Mouse (Mus musculus) lung, embryonic 14.5 days (tissue): Measurements from ENCODE around the gene Olfml3. TPM values are rescaled to one million over a fixed set of nuclear protein-coding genes. Genes with fewer than 3 reads are reported as not detected.

Experiments used
- ATAC-seq: fragments of 200-750 bp; cut with Nextera tagmentation; 2 replicates; pipeline ENCODE4 v1.8.0; 2017; ENCODE audit warnings: mild to moderate bottlenecking, moderate TSS enrichment, moderate library complexity; ENCODE audit not compliant: insufficient read depth
- DNase-seq: peaks from one replicate; pipeline ENCODE4 v3.0.0-alpha.2; 2015
- H3K27ac ChIP-seq: fragments of 300-500 bp; sonication (generic); 2 replicates; pipeline ENCODE4 v1.5.1; 2014; ENCODE audit warnings: low read depth, mild to moderate bottlenecking, moderate library complexity
- H3K27me3 ChIP-seq: fragments of 300-500 bp; sonication (generic); 2 replicates; pipeline ENCODE4 v1.6.1; 2014; ENCODE audit warnings: low read length, control low read depth; ENCODE audit not compliant: insufficient read depth
- H3K36me3 ChIP-seq: fragments of 300-500 bp; sonication (generic); 2 replicates; pipeline ENCODE4 v1.6.1; 2014; ENCODE audit warnings: control low read depth; ENCODE audit not compliant: insufficient read depth
- H3K4me1 ChIP-seq: fragments of 300-500 bp; sonication (generic); 2 replicates; pipeline ENCODE4 v1.6.1; 2014; ENCODE audit warnings: antibody characterized with exemption, control low read depth; ENCODE audit not compliant: insufficient read depth
- H3K4me2 ChIP-seq: fragments of 300-500 bp; sonication (generic); 2 replicates; pipeline ENCODE4 v1.6.1; 2014; ENCODE audit warnings: mild to moderate bottlenecking
- H3K4me3 ChIP-seq: fragments of 300-500 bp; sonication (generic); 2 replicates; pipeline ENCODE4 v1.5.1; 2014; ENCODE audit warnings: low read depth, low read length
- H3K9ac ChIP-seq: fragments of 300-500 bp; sonication (generic); 2 replicates; pipeline ENCODE4 v1.6.1; 2014
- H3K9me3 ChIP-seq: fragments of 300-500 bp; sonication (generic); 2 replicates; pipeline ENCODE4 v1.6.1; 2016; ENCODE audit warnings: low read depth, low read length, control low read depth
- CTCF ChIP-seq: IDR thresholded peaks from 2 replicates; pipeline ENCODE4 v1.5.1; 2016; ENCODE audit warnings: antibody characterized with exemption, low read depth
- WGBS: fragments of 180-500 bp; shearing (Covaris S2); extraction: QIAGEN DNeasy Blood & Tissue Kit; methylation state at CpG from one replicate; pipeline ENCODE4 v1.1.7; 2014; 5-methylcytosine and 5-hydroxymethylcytosine counted together
- polyA plus RNA-seq: library from polyadenylated mRNA; unstranded; fragments of >200 nt; fragmentation: Nextera tagmentation; extraction: Ambion mirVana; gene quantifications from 2 replicates; pipeline ENCODE4 v1.2.1, GENCODE M21; 2014

Olfml3 gene
- polyA plus RNA-seq, 1 experiment from 2014 or later = 79.0 TPM

DNA sequence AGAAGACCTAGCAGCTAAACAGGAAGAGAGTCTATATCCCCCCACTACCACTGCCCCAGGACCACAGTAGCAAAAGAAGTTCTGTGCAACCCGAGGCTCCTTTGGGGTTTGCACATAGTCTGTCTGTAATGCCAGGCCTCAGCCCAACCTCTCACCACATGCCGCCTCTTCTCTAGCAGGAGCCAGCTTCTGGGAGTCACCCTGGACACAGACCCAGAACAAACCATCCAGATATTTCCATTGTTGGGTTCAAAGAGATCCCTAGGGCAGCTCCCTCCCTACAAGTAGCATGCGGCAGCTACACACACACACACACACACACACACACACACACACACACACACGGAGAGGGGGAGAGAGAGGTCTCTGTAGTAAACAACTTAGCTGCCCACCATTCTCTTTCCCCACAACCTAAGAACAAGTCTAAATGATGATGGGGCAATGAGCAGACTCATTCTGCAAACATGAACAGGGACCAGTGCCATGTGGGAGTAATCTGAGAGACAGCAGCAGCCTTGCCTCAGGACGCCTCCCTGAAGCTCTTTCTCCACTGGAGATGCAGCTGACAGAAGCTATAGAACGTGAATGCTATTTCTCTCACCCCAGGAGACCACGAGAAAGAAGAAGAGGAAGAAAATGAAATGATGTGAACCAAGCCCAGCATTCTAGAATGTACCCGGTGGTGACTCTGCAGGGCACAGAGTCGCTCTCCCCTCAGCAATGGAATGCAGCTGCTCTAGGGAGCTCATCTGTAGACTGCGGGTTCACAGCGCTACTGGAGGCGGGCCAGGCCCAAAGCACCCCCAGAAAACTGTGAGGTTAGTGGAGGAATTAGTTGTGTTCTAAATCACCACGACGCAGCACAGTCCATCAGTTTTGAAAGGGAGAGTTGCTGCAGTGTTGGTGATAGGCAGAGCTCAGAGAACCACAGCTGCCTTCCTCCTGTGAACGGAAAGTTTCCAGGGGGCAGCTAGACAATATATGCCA lies 20.7 kb downstream of the Olfml3 start:
- H3K36me3 ChIP-seq = no peaks in the 10 kb centered on the region
- ATAC-seq (peak; percentile 63), DNase-seq (peak; percentile 51)
- H3K27me3 ChIP-seq = no peaks in the 10 kb centered on the region
- H3K9ac ChIP-seq = no peak overlapping the region
- no peak for TF ChIP-seq CTCF
- no peak overlapping the region for H3K4me2 ChIP-seq
- 39% methylated on average over 15 of the region's 15 CpGs for WGBS
- peaks cover 12% of the 10 kb centered on the region; the same call in 1 of the 2 replicates for H3K4me1 ChIP-seq
- peak overlapping the region; percentile 81 for H3K27ac ChIP-seq
- H3K9me3 ChIP-seq = no peaks in the 10 kb centered on the region
- H3K4me3 ChIP-seq = no peak overlapping the region

DNA sequence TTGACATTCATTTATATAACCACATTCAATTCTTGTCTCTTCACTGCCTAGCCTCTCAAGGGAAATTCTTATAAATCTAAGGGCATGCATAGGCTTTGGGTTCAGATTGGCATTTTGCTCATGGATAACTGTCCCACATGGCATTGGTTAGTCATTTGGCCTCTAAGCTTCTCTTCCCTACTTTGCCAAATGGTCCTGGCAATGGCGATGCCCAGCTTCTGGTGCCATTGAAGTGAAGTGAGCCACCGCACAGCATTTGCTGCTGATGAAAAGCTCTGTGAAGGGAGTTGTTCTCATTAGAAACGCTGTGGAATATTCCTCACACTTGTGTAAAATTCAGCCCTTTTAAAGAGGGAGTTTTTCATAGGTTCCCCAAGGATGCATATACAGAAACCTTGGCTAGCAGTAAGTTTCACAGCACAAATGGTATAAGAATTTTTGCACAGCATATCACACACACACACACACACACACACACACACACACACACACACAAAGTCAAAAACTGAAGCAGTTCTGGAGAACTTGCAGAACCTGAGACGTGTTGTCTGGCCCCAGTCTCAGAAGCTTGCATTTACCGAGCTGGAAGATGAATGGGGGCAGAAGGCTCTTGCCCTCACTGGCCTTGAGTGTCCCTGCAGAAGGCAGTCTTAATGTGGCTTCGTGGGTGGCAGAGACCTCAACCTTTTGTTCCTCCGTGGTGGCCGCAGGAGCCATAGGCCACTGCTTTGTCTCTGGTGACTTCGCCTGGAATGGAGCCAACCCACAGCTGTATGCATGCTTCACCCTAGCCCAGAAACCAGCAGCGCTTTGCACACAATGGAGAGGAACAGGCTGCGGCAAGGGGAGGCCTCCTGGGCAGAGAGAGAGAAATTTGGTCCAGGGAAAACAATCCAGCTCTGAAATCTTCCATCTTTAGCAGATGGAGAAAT lies 21.8 kb downstream of the Olfml3 start:
- no peak for TF ChIP-seq CTCF
- ATAC-seq (peak; percentile 85), DNase-seq (peak; percentile 89)
- H3K4me2 ChIP-seq = no peak overlapping the region
- H3K36me3 ChIP-seq = no peaks in the 10 kb centered on the region
- 31% methylated on average over 11 of the region's 11 CpGs for WGBS
- H3K27ac ChIP-seq = peak overlapping the region; percentile 81; the same call in 1 of the 2 replicates
- H3K4me1 ChIP-seq = peaks cover 12% of the 10 kb centered on the region; the same call in 1 of the 2 replicates
- H3K4me3 ChIP-seq = no peak overlapping the region
- H3K9me3 ChIP-seq = no peaks in the 10 kb centered on the region
- no peaks in the 10 kb centered on the region for H3K27me3 ChIP-seq
- H3K9ac ChIP-seq = no peak overlapping the region

DNA sequence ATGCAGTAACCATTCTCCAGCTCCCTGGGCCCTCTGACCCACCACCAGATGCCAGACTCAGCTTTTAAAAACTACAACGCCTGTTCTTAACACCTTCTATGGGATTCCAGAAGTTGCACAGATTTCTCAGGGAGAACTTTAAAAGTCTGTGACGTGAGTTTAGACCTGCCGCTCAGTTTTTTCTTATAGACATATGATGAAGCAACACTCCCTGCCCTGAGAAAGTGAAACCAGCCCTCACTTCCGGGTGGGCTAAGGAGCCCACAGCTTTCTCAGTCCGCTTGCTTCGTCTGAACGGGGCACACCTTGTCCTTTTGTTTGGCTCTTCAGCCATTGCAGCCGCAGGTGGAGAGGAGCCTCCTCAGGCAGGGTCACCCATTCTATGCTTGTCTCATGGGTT lies 22.9 kb downstream of the Olfml3 start:
- H3K27ac ChIP-seq = no peak overlapping the region
- H3K4me3 ChIP-seq = no peak overlapping the region
- no peaks in the 10 kb centered on the region for H3K36me3 ChIP-seq
- no peaks in the 10 kb centered on the region for H3K9me3 ChIP-seq
- H3K9ac ChIP-seq = no peak overlapping the region
- H3K4me1 ChIP-seq = peaks cover 12% of the 10 kb centered on the region; the same call in 1 of the 2 replicates
- no peak overlapping the region for H3K4me2 ChIP-seq
- no peak for ATAC-seq
- no peaks in the 10 kb centered on the region for H3K27me3 ChIP-seq
- 72% methylated on average over 8 of the region's 8 CpGs for WGBS
- DNase-seq = no peak
- no peak for TF ChIP-seq CTCF

DNA sequence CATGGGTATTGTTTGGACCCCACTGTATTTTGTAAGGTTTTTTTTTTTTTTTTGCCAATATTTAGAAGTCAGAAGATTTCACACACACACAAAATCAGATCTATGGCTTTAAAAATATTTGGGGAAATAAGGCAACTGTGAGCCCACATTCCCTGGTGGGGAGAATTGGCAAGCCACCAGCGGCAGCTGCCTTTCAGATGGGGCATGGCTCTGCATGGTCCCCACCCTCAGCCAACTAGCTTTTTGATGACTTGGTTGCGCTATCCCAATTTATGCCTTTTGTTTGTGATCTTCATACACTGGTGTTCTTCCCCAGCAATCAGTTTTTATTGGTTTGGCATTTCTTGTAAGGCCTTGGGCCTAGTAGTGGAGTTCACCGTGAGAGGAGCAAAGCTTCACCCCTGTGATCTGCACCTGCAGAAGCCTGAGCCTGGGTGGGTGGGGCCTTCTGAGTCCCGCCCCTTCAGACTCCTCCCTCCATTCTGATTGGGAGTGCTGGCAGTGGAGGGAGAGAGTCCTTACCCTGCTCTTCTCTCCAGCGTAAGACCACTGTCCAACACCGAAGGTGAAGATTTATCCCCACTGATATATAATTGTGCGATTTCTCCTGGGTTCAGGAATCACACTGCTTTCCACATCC lies 23.4 kb downstream of the Olfml3 start:
- 67% methylated on average over 7 of the region's 7 CpGs for WGBS
- TF ChIP-seq CTCF = no peak
- no peak overlapping the region for H3K9ac ChIP-seq
- ATAC-seq (0 out of 2 replicates have a peak, but pooled peaks have one; percentile 7), DNase-seq (no peak)
- no peak overlapping the region for H3K4me3 ChIP-seq
- H3K36me3 ChIP-seq = no peaks in the 10 kb centered on the region
- H3K27me3 ChIP-seq = no peaks in the 10 kb centered on the region
- peaks cover 12% of the 10 kb centered on the region; the same call in 1 of the 2 replicates for H3K4me1 ChIP-seq
- no peaks in the 10 kb centered on the region for H3K9me3 ChIP-seq
- H3K27ac ChIP-seq = no peak overlapping the region
- no peak overlapping the region for H3K4me2 ChIP-seq

DNA sequence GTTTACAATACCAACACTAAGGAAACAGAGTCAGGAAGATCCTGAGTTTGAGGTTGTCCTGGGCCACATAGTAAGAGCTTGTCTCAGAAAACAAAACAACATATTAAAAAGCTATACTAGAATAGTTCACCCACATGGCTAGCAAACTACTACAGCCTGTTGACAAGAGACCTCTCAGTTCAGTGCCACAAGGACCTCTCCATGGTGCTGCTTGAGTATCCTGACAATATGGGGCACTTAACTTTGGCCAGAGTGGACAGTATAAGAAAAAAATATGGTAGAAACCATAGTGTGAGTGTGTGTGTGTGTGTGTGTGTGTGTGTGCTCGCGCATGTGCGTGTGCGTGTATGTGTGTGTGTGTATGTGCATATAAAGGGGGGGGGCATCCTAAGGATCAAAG lies 25.6 kb downstream of the Olfml3 start:
- ATAC-seq (no peak), DNase-seq (peak; percentile 76)
- Histone ChIP-seq H3K4me2 (no peak overlapping the region), H3K27me3 (no peaks in the 10 kb centered on the region), H3K27ac (no peak overlapping the region), H3K9ac (no peak overlapping the region), H3K9me3 (no peaks in the 10 kb centered on the region), H3K36me3 (no peaks in the 10 kb centered on the region), H3K4me3 (no peak overlapping the region), H3K4me1 (peaks cover 4% of the 10 kb centered on the region; the same call in 1 of the 2 replicates)
- no peak for TF ChIP-seq CTCF
- WGBS = 87% methylated on average over 4 of the region's 4 CpGs

DNA sequence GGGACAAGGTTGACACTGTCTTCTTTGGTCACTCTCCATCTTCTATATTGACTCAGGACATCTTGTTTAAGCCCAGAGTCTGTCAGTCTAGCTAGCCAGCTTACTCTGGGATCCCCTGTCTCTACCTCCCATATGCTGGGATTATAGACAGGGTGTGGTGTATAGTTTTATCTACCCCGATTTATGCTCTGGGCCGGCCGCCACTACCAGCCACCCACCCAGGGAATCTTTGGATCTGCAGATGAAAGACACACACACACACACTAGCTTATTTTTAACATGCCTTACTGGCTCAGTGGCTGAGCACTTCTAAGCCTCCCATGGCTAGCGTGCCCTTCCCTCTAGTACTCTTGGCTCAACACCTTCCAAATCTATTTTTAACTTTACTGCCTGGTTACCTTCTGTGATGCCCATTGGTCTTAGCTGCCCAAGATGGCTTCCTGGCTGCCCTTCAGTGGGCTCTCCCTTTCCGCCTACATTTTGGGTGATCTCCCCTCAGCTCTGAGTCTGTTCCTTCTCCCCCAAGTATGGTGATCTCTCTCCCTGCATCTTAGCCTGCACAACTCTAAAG lies 28.2 kb downstream of the Olfml3 start:
- Histone ChIP-seq H3K4me3 (no peak overlapping the region), H3K4me1 (no peaks in the 10 kb centered on the region), H3K27ac (no peak overlapping the region), H3K27me3 (no peaks in the 10 kb centered on the region), H3K9me3 (no peaks in the 10 kb centered on the region), H3K4me2 (no peak overlapping the region), H3K9ac (no peak overlapping the region), H3K36me3 (no peaks in the 10 kb centered on the region)
- ATAC-seq = no peak
- WGBS = 81% methylated on average over 5 of the region's 5 CpGs
- no peak for DNase-seq
- TF ChIP-seq CTCF = no peak
